16 mouse cellular contexts compared by ENCODE assay signal in the genomic region with DNA sequence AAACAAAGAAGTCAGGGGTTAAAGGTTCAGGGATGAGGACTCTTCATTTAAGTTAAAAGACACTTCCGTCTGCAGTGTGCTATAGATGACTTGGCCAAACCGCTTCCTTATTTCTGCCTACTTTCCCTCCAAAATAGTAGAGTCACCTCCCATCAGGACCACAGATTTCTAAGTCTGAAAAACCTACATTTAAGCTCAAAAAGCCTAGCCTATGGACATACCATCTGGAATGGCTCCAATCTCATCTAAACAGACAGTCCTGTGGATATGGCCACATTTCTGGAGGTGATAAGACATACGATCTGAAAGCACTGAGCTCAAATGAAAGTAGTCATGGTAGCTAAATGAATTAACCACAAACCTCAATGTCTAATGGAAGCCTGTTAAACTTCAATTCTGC.
"Had no signal": no experiment of that assay in that cellular context is flagged by ENCODE, and none has a peak within 500 bp of the region (broad histone marks: within the 10 kb centered on the region; RNA-seq: fewer than 3 reads in every experiment).

No protein-coding gene starts in this region.

- H3K4me1 ChIP-seq: limb, embryonic 15.5 days; liver, embryonic 13.5 days had no signal

- H3K27ac ChIP-seq: kidney, embryonic 15.5 days; left cerebral cortex, adult 2 months; limb, embryonic 15.5 days; liver, embryonic 13.5 days; lung, embryonic 15.5 days; macrophage; midbrain, embryonic 10.5 days; neural tube, embryonic 15.5 days had no signal

- H3K27me3 ChIP-seq: kidney, embryonic 15.5 days; limb, embryonic 15.5 days; liver, embryonic 13.5 days; lung, embryonic 15.5 days; neural tube, embryonic 15.5 days had no signal

- H3K36me3 ChIP-seq: kidney, embryonic 15.5 days; limb, embryonic 15.5 days; liver, embryonic 13.5 days; lung, embryonic 15.5 days; neural tube, embryonic 15.5 days had no signal

- H3K4me2 ChIP-seq: kidney, embryonic 15.5 days; limb, embryonic 15.5 days; liver, embryonic 13.5 days; lung, embryonic 15.5 days; neural tube, embryonic 15.5 days had no signal

- H3K9me3 ChIP-seq: kidney, embryonic 15.5 days; limb, embryonic 15.5 days; liver, embryonic 13.5 days; lung, embryonic 15.5 days; midbrain, embryonic 10.5 days; neural tube, embryonic 15.5 days had no signal

- DNase-seq: kidney, adult 2 months; kidney, postnatal 14 days; liver, embryonic 13.5 days; liver, postnatal 0 days; lung, postnatal 14 days; midbrain, embryonic 14.5 days; retina, postnatal 1 day; right cerebral cortex, postnatal 14 days had no signal

- H3K4me3 ChIP-seq: kidney, embryonic 15.5 days; left cerebral cortex, adult 2 months; limb, embryonic 15.5 days; liver, embryonic 13.5 days; lung, embryonic 15.5 days; midbrain, embryonic 10.5 days; myocyte; neural tube, embryonic 15.5 days had no signal

- H3K9ac ChIP-seq: kidney, embryonic 15.5 days; limb, embryonic 15.5 days; liver, embryonic 13.5 days; liver, postnatal 0 days; lung, embryonic 15.5 days; neural tube, embryonic 15.5 days had no signal

- ATAC-seq: liver, postnatal 0 days had no signal
